Mouse (Mus musculus) yolk sac, embryonic 10.5 days (tissue): ENCODE measurements at regions not wholly inside any gene's neighbourhood (a gene's known extent, or its start where the extent isn't known, plus 50 kb on each side); places are given as distances from the start of the nearest gene placed in this dataset.

Experiments
- DNase-seq: peaks from one replicate; pipeline ENCODE4 v3.0.0-alpha.2; 2017; ENCODE audit warnings: low spot score

DNA sequence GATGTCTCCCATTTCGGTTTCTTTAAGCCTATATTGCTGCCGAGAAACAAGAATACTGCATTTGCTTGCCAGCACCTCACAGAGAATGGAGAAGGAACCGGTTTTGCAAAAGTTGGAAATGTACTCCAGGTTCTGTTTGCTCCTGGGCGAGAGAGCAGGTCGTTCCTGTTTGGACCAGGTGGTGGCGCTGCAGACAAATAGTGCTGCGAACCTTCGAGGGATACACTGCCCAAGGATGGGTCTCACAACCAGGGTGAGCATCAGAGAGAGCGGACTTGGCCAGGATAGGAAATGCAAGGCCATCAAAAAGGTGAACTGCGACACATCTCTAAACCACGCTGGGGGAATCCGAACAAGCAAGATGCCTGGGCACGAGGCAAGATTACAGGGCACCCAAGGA lies 54.0 kb upstream of the Ets2 start:
- DNase-seq = peak; percentile 56

DNA sequence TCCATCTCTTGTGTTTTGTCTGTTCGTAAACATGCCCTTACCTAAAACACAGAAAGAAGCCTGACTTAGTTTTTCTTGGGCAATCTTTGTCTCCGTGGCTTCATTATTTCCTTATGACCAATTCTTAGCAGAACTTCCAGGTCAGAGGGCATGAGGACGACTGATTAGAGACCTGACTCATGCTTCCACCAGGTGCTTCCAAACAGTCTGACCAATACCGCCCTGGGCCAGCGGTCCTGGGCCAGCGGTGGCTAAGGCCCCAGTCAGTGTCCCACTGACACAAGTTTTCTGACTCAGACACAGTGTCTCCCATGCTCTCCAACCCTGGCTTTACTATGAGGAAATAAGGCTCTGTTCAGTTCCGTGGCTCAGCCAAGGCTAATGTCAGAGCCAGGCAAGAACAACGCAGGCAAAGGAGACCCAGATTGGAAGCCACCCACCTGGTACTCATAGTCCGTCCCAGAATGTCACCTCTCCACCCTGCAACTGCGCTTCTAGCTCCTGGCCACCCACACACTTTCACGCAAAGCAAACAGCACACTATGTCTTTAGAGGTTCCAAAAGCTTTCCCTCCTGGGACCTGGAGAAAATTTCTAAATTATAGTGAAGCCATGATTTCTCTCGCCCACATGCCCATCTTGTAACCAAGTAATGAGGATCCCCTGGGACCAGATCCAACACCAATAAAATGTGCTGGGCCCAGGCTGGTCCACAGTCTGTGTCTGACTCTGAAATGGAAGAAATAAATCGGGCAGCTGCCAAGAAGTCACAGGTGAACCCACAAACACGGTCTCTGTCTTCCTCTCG lies 56.6 kb upstream of the Erg start:
- DNase-seq = no peak

DNA sequence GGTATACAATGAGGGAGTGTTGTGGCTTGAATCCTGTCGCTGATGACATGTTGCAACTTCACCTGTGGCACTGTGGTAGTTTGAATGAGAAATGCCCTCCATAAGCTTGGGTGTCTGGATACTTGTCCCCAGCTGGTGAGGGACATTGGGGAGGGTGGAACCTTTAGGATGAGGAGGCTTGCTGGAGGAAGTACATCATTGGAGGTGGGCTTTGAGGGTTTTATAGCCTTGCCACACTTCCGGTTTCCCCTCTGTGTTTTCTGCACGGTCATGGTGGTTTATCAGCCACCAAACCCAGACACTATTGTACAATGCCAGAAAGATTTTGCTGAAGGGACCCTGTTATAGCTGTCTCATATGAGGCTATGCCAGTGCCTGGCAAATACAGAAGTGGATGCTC lies 54.3 kb upstream of the Erg start:
- DNase-seq = no peak

DNA sequence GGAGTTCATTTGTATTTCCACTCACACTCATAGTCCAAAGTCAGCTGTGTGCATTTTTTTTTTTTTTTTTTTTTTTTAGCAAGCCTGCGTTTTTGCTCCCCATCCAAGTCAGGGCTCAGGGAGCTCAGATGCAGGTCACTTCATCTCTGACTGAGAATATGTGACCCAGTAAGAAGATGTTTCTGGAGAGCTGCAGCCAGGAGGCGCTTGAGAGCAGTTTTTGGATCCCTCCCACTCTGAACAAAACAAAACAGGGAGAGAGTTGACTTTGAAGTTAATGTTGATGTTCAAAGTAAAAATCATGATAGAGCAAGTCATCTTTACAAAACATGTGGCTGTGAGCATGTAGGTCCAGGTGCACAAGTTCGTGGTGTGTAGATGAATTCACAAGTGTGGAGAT lies 53.3 kb upstream of the Erg start:
- no peak for DNase-seq

DNA sequence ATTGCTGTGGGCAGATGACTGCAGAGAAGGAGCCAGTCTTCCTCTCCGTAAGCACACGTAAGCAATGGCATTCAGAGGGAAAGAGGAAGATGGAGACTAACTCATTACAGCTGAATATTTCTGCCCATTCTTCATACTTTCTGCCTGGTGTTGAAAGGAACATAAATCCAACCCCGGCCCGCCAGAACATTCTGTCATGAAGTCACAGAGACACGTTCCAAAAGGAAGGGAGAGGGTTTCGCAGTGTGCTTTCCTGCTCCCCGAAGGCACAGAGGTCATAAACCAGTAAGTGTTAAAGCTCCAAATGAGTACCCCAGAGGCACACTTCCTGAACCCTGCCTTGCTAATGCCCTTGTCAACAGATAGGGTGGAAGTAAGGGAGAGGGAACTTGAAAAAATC lies 51.5 kb upstream of the Erg start:
- no peak for DNase-seq

DNA sequence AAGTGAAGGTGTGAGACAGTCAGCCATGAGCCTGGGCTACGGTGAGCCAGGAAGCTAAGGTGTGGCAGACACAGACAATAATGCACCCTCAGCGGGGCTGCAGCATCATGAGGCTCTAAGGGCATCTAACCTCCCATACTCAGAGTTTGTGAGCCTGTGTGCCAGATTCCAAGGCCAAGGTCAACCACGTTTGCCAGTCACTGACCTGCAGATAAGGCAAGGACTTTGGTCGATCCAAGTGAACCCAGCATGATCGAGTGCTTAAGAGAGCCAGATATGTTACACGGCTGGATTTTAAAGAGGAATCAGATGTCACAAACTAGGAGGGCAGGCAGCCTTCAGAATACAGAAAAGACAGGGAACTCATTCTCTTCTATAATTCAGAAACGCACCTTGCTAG lies 50.2 kb upstream of the Erg start:
- no peak for DNase-seq
